Mouse (Mus musculus): ENCODE results near the gene Fxyd2. TPM values are rescaled to one million over a fixed set of nuclear protein-coding genes. Genes with fewer than 3 reads are reported as not detected.

The Fxyd2 gene
- polyA plus RNA-seq, 1 experiment from 2014 or later = 13.6 TPM

DNA sequence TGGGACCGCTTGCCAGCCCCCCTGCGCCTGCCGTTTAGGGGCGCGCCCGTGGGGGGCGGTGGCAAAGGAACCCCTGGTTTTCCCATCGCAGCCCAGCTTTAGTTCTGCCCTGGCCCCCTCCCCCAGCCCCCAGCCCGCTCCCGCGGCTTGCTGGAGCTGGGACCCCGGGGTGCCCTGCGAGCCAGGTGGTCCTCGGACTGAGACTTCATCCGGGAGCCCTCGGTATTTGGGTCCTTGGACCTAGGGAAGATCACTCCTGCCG lies 31.2 kb downstream of the Fxyd2 start:
- peak overlapping the region; percentile 86 for H3K27ac ChIP-seq (replicated peaks)
- no peaks in the 10 kb centered on the region for H3K36me3 ChIP-seq
- WGBS = under 1% methylated on average over 17 of the region's 17 CpGs
- no peak; the same call in 1 of the 2 replicates for ATAC-seq (ENCODE audit: low FRiP score)
- H3K9ac ChIP-seq (replicated peaks) = peak overlapping the region; percentile 78
- H3K27me3 ChIP-seq (replicated peaks) = peaks cover 47% of the 10 kb centered on the region
- peak overlapping the region; percentile 75 for H3K4me2 ChIP-seq
- peaks cover 63% of the 10 kb centered on the region for H3K4me1 ChIP-seq
- peak overlapping the region; percentile 59 for H3K4me3 ChIP-seq (replicated peaks)
- H3K9me3 ChIP-seq (replicated peaks) = no peaks in the 10 kb centered on the region

DNA sequence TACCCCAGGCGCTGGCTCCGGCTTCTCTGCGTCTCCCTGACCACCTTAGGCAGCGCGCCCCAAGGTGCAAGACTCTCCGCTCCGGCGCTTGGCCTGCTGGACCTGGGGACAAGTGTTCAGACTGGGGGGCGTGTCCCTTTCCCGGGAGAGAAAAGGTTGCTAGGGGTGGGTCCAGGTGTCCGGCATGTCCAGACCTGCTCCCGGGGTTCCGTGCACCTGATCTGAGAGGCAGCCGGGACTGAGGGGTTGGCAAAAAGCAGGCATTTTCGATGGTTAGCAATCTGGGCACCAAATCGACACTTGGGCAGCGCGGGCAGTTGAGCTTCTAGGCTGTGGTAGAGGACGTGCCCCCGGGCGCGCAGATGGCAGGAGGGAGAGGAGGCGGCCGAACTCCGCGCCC lies 31.7 kb downstream of the Fxyd2 start:
- 2% methylated on average over 26 of the region's 26 CpGs for WGBS
- H3K4me2 ChIP-seq = peak overlapping the region; percentile 75
- no peaks in the 10 kb centered on the region for H3K36me3 ChIP-seq
- peak overlapping the region; percentile 78 for H3K9ac ChIP-seq (replicated peaks)
- H3K9me3 ChIP-seq (replicated peaks) = no peaks in the 10 kb centered on the region
- H3K27me3 ChIP-seq (replicated peaks) = peaks cover 47% of the 10 kb centered on the region
- peak overlapping the region; percentile 59 for H3K4me3 ChIP-seq (replicated peaks)
- peaks cover 68% of the 10 kb centered on the region for H3K4me1 ChIP-seq
- H3K27ac ChIP-seq (replicated peaks) = peak overlapping the region; percentile 86
- ATAC-seq (ENCODE audit: low FRiP score) = 0 out of 2 replicates have a peak, but pooled peaks have one; percentile 3

DNA sequence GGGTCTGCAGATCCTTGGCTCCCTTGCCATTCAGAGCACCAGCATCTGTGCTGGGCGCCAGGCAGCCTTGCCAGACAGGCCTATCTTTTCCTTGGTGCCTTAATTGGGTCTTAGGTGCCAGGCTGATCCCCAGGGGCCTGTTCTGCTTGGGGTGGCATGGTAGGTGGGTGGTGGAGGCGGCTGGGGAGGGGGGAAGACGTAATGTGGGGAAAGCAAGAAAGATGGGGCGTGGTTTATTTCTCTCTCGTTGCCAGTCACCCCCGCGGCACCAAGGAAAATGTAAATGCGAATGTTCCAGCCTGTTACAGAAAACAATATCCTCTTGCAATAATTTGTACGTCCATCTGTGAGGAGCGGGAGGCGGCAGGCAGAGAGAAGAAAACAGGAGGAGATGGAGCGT lies 33.2 kb downstream of the Fxyd2 start:
- Histone ChIP-seq H3K27me3 (replicated peaks) (peaks cover 40% of the 10 kb centered on the region), H3K4me2 (peak overlapping the region; percentile 75), H3K9ac (replicated peaks) (peak overlapping the region; percentile 78), H3K36me3 (no peaks in the 10 kb centered on the region), H3K27ac (replicated peaks) (peak overlapping the region; percentile 86), H3K9me3 (replicated peaks) (no peaks in the 10 kb centered on the region), H3K4me3 (replicated peaks) (peak overlapping the region; percentile 59), H3K4me1 (peaks cover 82% of the 10 kb centered on the region)
- WGBS = 29% methylated on average over 12 of the region's 12 CpGs
- peak; percentile 31 for ATAC-seq (ENCODE audit: low FRiP score)

- WGBS = 24% methylated on average over 9 of the region's 9 CpGs
- H3K36me3 ChIP-seq = no peaks in the 10 kb centered on the region
- H3K4me1 ChIP-seq = peaks cover 85% of the 10 kb centered on the region
- no peak for ATAC-seq (ENCODE audit: low FRiP score)
- H3K4me3 ChIP-seq (replicated peaks) = peak overlapping the region; percentile 59
- H3K27me3 ChIP-seq (replicated peaks) = peaks cover 40% of the 10 kb centered on the region
- peak overlapping the region; percentile 75 for H3K4me2 ChIP-seq
- peak overlapping the region; percentile 86 for H3K27ac ChIP-seq (replicated peaks)
- no peaks in the 10 kb centered on the region for H3K9me3 ChIP-seq (replicated peaks)
- peak overlapping the region; percentile 78; the same call in 1 of the 2 replicates for H3K9ac ChIP-seq (replicated peaks)
These were observed 33.6 kb downstream of the Fxyd2 start for GRCm38 (mm10) chr9:45433119-45433518.

GRCm38 (mm10) chr9:45434171-45434570 lies 34.7 kb downstream of the Fxyd2 start:
- no peak for ATAC-seq (ENCODE audit: low FRiP score)
- Histone ChIP-seq H3K4me1 (peaks cover 87% of the 10 kb centered on the region), H3K9ac (replicated peaks) (0 out of 2 replicates have a peak overlapping the region, but pooled peaks have one; percentile 78), H3K9me3 (replicated peaks) (no peaks in the 10 kb centered on the region), H3K4me2 (peak overlapping the region; percentile 75), H3K27me3 (replicated peaks) (peaks cover 34% of the 10 kb centered on the region), H3K36me3 (no peaks in the 10 kb centered on the region), H3K4me3 (replicated peaks) (peak overlapping the region; percentile 59; the same call in 1 of the 2 replicates), H3K27ac (replicated peaks) (peak overlapping the region; percentile 86)
- 43% methylated on average over 2 of the region's 2 CpGs for WGBS

GRCm38 (mm10) chr9:45439025-45439424 lies 39.6 kb downstream of the Fxyd2 start:
- Histone ChIP-seq H3K27me3 (replicated peaks) (no peaks in the 10 kb centered on the region), H3K9me3 (replicated peaks) (no peaks in the 10 kb centered on the region), H3K27ac (replicated peaks) (no peak overlapping the region), H3K4me3 (replicated peaks) (no peak overlapping the region), H3K9ac (replicated peaks) (no peak overlapping the region), H3K4me2 (no peak overlapping the region), H3K36me3 (no peaks in the 10 kb centered on the region), H3K4me1 (peaks cover 59% of the 10 kb centered on the region)
- 70% methylated on average over 4 of the region's 4 CpGs for WGBS
- no peak for ATAC-seq (ENCODE audit: low FRiP score)

DNA sequence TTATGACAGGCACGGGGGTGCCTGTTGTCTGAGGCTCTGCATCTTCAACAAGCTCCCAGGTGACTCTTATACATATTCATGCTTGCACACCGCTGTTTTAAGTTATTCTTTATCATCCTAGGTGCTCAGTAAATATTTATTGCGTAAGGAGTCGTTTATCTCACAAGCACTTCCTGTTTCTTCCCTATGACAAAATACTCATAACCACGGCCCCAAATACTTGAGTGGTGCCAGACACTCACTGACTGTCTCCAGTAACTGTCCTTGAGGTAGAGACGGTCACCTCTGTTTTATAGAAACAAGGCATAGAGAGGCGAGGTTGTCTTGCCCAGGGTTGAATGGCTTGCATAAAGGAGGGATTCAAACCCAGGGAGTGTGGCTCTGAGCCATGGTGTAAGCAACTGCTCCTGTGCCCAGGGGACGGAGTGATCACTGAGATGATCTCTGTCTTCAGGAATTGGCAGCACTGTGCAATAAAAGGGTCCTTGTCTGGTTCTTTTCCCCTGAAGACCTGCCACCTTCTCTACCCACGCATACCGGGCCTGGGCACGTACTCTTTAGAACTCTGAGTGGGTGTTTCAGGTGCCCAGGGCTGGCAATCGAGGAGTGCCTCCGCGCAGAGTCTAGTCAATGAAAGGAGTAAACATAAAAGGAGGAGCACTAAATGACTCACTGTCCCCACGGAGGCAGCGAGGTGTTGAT lies 40.8 kb downstream of the Fxyd2 start:
- no peak for ATAC-seq (ENCODE audit: low FRiP score)
- Histone ChIP-seq H3K36me3 (no peaks in the 10 kb centered on the region), H3K4me1 (peaks cover 51% of the 10 kb centered on the region), H3K4me3 (replicated peaks) (no peak overlapping the region), H3K27me3 (replicated peaks) (no peaks in the 10 kb centered on the region), H3K9ac (replicated peaks) (no peak overlapping the region), H3K9me3 (replicated peaks) (no peaks in the 10 kb centered on the region), H3K27ac (replicated peaks) (no peak overlapping the region), H3K4me2 (no peak overlapping the region)
- WGBS = 74% methylated on average over 16 of the region's 16 CpGs

DNA sequence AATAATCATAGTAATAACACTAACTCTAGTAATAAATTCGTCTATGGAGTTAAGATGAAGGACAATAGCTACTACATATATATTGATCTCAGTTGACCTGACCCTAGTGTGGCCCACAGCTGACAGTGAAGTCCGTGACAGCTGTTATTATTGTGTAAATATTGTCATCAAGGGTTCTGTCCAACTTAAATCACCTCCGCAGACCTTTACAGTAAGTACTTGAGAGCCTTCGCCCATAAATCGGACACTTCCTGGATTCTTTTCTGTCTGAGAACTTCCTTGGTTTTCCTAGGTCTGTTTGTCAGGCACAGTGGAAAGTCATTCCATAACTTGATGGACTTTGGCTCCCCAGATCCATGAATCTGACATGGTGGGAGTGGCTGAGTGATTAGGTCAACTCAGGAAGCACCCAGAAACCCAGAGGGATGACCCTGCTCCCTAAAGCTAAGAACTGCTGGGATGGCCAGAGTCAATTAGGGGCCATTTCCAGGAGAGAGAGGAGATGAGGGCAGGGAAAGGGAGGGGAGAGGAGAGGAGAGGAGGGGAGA lies 44.9 kb downstream of the Fxyd2 start:
- H3K4me1 ChIP-seq = peaks cover 36% of the 10 kb centered on the region
- no peak overlapping the region for H3K9ac ChIP-seq (replicated peaks)
- WGBS = 85% methylated on average over 5 of the region's 5 CpGs
- H3K27ac ChIP-seq (replicated peaks) = no peak overlapping the region
- H3K36me3 ChIP-seq = peaks cover 6% of the 10 kb centered on the region; the same call in 1 of the 2 replicates
- no peak overlapping the region for H3K4me2 ChIP-seq
- H3K4me3 ChIP-seq (replicated peaks) = no peak overlapping the region
- no peak for ATAC-seq (ENCODE audit: low FRiP score)
- H3K27me3 ChIP-seq (replicated peaks) = no peaks in the 10 kb centered on the region
- no peaks in the 10 kb centered on the region for H3K9me3 ChIP-seq (replicated peaks)

DNA sequence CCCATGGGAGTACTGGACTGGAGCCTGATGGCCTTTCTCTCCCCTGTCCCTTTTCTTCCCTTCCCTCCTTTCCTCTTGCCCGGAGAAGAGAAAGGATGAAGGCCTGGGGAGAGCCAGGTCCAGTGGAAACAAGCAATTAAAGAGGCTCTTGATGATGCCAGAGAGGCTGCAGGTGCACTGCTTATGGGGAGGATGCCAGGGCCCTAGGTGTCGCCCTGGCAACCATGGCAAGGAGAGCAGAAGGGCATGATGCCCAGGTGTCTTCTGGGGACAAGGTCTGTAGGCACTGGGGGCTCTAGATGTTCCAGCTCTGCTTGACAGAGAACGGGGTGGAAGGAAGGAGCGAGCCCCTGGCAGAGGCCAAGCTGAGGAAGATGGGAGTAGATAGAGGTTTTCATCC lies 50.2 kb downstream of the Fxyd2 start:
- H3K36me3 ChIP-seq = peaks cover 6% of the 10 kb centered on the region; the same call in 1 of the 2 replicates
- H3K27me3 ChIP-seq (replicated peaks) = no peaks in the 10 kb centered on the region
- no peak overlapping the region for H3K9ac ChIP-seq (replicated peaks)
- no peak overlapping the region for H3K4me2 ChIP-seq
- ATAC-seq (ENCODE audit: low FRiP score) = no peak
- H3K4me1 ChIP-seq = peaks cover 35% of the 10 kb centered on the region
- no peak overlapping the region for H3K4me3 ChIP-seq (replicated peaks)
- no peak overlapping the region for H3K27ac ChIP-seq (replicated peaks)
- WGBS = 78% methylated on average over 4 of the region's 4 CpGs
- H3K9me3 ChIP-seq (replicated peaks) = no peaks in the 10 kb centered on the region

DNA sequence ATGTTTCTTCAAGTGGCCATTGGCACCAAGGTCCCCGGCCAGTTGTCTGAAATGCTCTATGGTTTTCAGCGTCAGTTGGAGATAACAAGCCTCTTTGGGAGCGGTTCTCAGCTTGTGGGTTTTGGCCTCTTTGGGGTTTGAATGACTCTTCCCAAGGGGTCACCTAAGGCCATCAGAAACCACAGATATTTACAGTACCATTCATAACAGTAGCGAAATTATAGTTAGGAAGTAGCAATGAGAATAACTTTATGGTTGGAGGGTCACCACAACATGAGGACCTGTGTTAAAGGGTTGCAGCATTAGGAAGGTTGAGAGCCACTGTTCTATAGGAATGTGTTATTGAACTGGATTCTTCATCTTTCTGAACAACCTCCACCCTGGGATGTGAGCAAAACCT lies 51.9 kb downstream of the Fxyd2 start:
- H3K9me3 ChIP-seq (replicated peaks) = no peaks in the 10 kb centered on the region
- H3K4me3 ChIP-seq (replicated peaks) = no peak overlapping the region
- H3K9ac ChIP-seq (replicated peaks) = no peak overlapping the region
- peaks cover 31% of the 10 kb centered on the region for H3K4me1 ChIP-seq
- H3K27me3 ChIP-seq (replicated peaks) = no peaks in the 10 kb centered on the region
- no peak overlapping the region for H3K27ac ChIP-seq (replicated peaks)
- ATAC-seq (ENCODE audit: low FRiP score) = no peak
- peaks cover 6% of the 10 kb centered on the region; the same call in 1 of the 2 replicates for H3K36me3 ChIP-seq
- no peak overlapping the region for H3K4me2 ChIP-seq
- WGBS = 90% methylated on average over 4 of the region's 4 CpGs

- 83% methylated on average over 10 of the region's 10 CpGs for WGBS
- ATAC-seq (ENCODE audit: low FRiP score) = no peak
- Histone ChIP-seq H3K27ac (replicated peaks) (peak overlapping the region; percentile 61), H3K9ac (replicated peaks) (no peak overlapping the region), H3K4me1 (peaks cover 35% of the 10 kb centered on the region), H3K4me2 (no peak overlapping the region), H3K27me3 (replicated peaks) (no peaks in the 10 kb centered on the region), H3K36me3 (no peaks in the 10 kb centered on the region), H3K4me3 (replicated peaks) (no peak overlapping the region), H3K9me3 (replicated peaks) (no peaks in the 10 kb centered on the region)
These were observed 54.6 kb downstream of the Fxyd2 start for GRCm38 (mm10) chr9:45454032-45454431.

DNA sequence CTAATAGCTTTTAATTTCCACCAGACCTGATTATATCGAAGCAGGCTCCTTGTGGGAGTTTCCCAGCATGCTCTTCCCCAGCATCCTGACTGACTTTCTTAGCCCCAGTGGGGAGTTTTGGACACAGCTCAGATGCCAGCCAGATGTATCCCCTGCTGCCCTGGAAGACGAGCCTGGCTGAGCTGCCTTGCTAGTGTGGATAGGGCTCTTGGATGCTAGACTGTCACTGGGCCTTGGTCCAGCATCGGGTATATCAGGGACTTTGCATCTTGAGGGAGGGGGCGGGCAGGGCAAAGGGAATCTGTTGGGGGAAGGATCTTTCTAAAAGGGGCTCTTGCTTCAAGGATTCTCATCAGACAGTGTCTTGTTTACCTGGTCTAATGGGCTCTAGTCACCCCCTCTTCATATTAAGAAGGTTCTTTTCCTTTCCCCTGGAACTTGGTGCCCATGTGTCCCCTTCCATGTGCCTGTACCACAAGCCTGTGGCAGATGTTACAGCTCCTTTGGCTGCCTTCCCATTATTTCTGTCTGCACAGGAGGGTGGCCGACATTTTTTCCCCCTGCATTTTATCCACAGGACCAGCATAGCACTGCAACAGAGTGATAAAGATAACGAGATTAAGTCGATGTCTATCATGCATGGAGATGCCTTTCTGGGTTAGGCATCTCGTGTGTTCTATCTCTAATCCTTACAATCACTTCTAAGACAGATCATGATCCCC lies 55.6 kb downstream of the Fxyd2 start:
- H3K36me3 ChIP-seq = no peaks in the 10 kb centered on the region; the same call in 1 of the 2 replicates
- peak; percentile 47; the same call in 1 of the 2 replicates for ATAC-seq (ENCODE audit: low FRiP score)
- WGBS = 46% methylated on average over 8 of the region's 8 CpGs
- peaks cover 35% of the 10 kb centered on the region for H3K4me1 ChIP-seq
- peak overlapping the region; percentile 61 for H3K27ac ChIP-seq (replicated peaks)
- no peaks in the 10 kb centered on the region for H3K27me3 ChIP-seq (replicated peaks)
- no peak overlapping the region for H3K9ac ChIP-seq (replicated peaks)
- H3K4me2 ChIP-seq = no peak overlapping the region
- H3K4me3 ChIP-seq (replicated peaks) = no peak overlapping the region
- no peaks in the 10 kb centered on the region for H3K9me3 ChIP-seq (replicated peaks)
